Mouse (Mus musculus) myocyte (in vitro differentiated cells): Measurements from ENCODE around the gene Plcg2.

Source experiments
- CEBPB ChIP-seq: IDR thresholded peaks from 2 replicates; pipeline ENCODE4 v1.6.1; 2011; ENCODE audit warnings: mild to moderate bottlenecking, moderate library complexity; ENCODE audit not compliant: poor library complexity, insufficient read depth, severe bottlenecking
- E2F4 ChIP-seq: IDR thresholded peaks from one replicate; pipeline ENCODE4 v1.6.1; 2011; ENCODE audit warnings: mild to moderate bottlenecking, control low read depth, moderate library complexity; ENCODE audit not compliant: insufficient read depth
- MAX ChIP-seq: IDR thresholded peaks from one replicate; pipeline ENCODE4 v1.6.1; 2011; ENCODE audit warnings: low read depth, mild to moderate bottlenecking, control low read depth
- MYOD1 ChIP-seq, 3 experiments: IDR thresholded peaks; one replicate each; pipeline ENCODE4 v1.6.1; 2011; ENCODE audit warnings: control low read depth in 2 of 3, low read depth in 2 of 3, mild to moderate bottlenecking in 2 of 3, moderate library complexity in 1 of 3; ENCODE audit not compliant: insufficient read length in 2 of 3, control insufficient read depth in 1 of 3
- MYOG ChIP-seq, 3 experiments: IDR thresholded peaks; one replicate each; pipeline ENCODE4 v1.6.1; 2011; ENCODE audit warnings: control low read depth in 2 of 3, low read depth in 2 of 3, mild to moderate bottlenecking in 2 of 3; ENCODE audit not compliant: insufficient read length in 2 of 3, control insufficient read depth in 1 of 3, insufficient read depth in 1 of 3
- POLR2A ChIP-seq: IDR thresholded peaks from one replicate; pipeline ENCODE4 v1.6.1; 2011; ENCODE audit warnings: low read depth, mild to moderate bottlenecking, control low read depth, moderate library complexity; ENCODE audit not compliant: insufficient read length
- POLR2AphosphoS2 ChIP-seq: IDR thresholded peaks from one replicate; pipeline ENCODE4 v1.6.1; 2011; ENCODE audit warnings: low read depth, control low read depth; ENCODE audit not compliant: insufficient read length
- REST ChIP-seq: IDR thresholded peaks from one replicate; pipeline ENCODE4 v1.6.1; 2011; ENCODE audit warnings: mild to moderate bottlenecking, control low read depth, moderate library complexity; ENCODE audit not compliant: insufficient read depth, insufficient read length
- SRF ChIP-seq: IDR thresholded peaks from one replicate; pipeline ENCODE4 v1.6.1; 2011; ENCODE audit warnings: low read depth; ENCODE audit not compliant: control insufficient read depth, insufficient read length
- TCF12 ChIP-seq: IDR thresholded peaks from one replicate; pipeline ENCODE4 v1.6.1; 2011; ENCODE audit warnings: mild to moderate bottlenecking, control low read depth; ENCODE audit not compliant: poor library complexity, insufficient read depth, severe bottlenecking
- USF1 ChIP-seq: IDR thresholded peaks from one replicate; pipeline ENCODE4 v1.6.1; 2011; ENCODE audit warnings: low read depth, mild to moderate bottlenecking, control low read depth, moderate library complexity

- TF ChIP-seq POLR2A (no peak), E2F4 (no peak), TCF12 (no peak), USF1 (no peak), MAX (no peak), MYOD1 (IDR thresholded peaks at IDR 0.05; ENCODE audit: control insufficient read depth in 1 of 3, insufficient read length in 2 of 3, low read depth in 2 of 3) (no peak), POLR2AphosphoS2 (no peak), MYOG (IDR thresholded peaks at IDR 0.05; ENCODE audit: control insufficient read depth in 1 of 3, insufficient read depth in 1 of 3, insufficient read length in 2 of 3, low read depth in 2 of 3) (no peak), SRF (no peak), CEBPB (no peak), REST (no peak)
Measured at GRCm38 (mm10) chr8:117672558-117672957, 174.5 kb downstream of the Plcg2 start.
